Mouse (Mus musculus): Measurements from ENCODE around the gene Cd36. TPM values are rescaled to one million over a fixed set of nuclear protein-coding genes. Genes with fewer than 3 reads are reported as not detected.
A peak's percentile ranks its signal among the peaks of the same experiment; 100 is the strongest.

Cd36 gene
- 0.02 and 0.05 TPM in 2 replicates for polyA plus RNA-seq (2012)

- no peak for TF ChIP-seq GATA1 (IDR thresholded peaks at IDR 0.05; ENCODE audit: low read length)
These were observed at the start of gene Cd36 for GRCm38 (mm10) chr5:17888598-17888997. Gene Cd36, minus strand, starts transcription at chr5:17888801.

- TF ChIP-seq GATA1 (IDR thresholded peaks at IDR 0.05; ENCODE audit: low read length), result no peak
These were observed 45.9 kb upstream of the Cd36 start for GRCm38 (mm10) chr5:17934501-17934900.

DNA sequence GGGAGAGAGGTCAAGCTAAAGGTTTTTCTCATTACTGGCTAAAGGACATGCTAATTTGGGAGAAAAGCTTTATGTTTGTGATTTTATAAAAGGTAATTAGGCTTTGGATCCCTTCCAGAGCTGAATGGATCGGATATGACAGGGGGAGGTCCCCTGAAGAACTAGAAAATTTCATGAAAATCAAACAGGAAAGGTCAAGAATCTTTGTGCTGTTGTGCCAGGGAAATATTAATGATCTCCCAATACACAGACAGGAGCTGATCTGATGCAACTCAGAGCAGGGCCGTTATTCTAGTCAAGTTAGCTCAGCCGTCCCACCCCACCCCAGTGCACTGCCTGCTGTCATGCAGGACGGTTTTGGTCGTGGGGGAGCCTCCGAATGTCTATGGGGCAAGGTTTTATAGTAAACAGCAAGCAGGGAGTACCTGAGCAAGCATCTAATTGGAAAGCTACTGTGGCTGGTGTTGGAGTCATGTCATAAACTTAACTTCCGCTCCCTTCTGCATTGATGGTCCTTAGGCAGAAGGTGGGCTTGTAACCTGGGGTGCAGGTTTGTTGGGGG, 40.5 kb upstream of the Cd36 start:
- TF ChIP-seq GATA1 (IDR thresholded peaks at IDR 0.05; ENCODE audit: low read length), result no peak

DNA sequence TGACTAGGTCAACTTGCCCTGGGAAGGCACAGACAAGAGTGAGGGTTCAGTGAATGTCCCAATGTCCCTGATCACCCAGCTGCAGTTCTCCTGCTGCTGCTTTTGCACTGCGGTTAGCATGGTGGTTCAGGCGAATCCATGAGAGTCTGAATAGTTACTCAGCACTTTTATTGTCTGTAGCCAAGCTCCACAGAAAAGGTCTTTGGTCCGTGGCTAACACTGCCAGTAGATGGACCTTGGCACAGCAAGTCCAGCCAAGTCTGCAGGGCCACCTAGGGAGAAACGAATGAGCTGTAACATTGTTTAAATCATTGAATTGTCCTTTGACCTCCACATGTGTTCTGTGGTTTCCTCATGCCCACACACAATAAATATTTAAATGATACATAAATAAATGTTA, 39.9 kb upstream of the Cd36 start:
- TF ChIP-seq GATA1 (IDR thresholded peaks at IDR 0.05; ENCODE audit: low read length), result no peak

DNA sequence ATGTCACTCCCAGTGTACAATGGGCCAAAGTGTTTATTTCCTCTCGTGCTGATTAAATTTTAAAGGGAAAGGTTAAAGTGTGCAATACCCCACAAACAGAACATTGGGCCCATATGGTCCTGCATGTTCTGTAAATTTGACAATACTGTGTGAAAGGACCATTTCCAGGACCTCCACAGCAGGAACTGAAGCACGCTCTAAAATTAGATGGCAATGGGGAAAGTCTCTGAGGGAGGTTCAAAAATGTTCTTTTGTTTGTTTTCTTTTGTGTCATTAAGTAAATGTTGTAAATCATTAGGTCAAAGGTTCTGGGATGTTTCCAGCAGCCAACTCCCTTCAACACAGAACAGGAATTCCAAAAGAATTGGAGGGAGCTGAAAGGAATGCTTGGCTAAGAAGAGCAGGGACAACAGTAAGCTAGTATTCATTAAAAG, 35.5 kb upstream of the Cd36 start:
- TF ChIP-seq GATA1 (IDR thresholded peaks at IDR 0.05; ENCODE audit: low read length), result no peak

- no peak for TF ChIP-seq GATA1 (IDR thresholded peaks at IDR 0.05; ENCODE audit: low read length)
These were observed 35.0 kb upstream of the Cd36 start for GRCm38 (mm10) chr5:17923648-17924047.

DNA sequence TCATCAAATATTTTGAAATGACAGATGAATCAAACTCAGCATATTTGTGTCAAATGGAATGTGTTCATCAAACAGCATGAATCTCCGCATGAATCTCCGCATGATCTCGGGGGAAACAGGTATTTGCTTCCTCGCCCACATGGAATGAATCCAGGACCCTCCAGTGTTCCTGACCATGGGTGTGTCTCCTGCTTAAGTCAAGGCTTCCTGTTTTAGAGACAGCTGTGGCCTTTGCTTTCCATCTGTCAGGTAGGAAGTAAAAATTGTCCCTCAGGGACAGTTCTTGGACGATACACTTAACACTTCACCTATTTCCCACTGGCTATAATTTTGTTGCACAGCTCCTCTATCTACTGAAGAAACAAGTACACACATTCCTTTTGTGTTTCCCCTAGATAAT, 30.4 kb upstream of the Cd36 start:
- no peak for TF ChIP-seq GATA1 (IDR thresholded peaks at IDR 0.05; ENCODE audit: low read length)

GRCm38 (mm10) chr5:17904766-17905165, 16.2 kb upstream of the Cd36 start:
- TF ChIP-seq GATA1 (IDR thresholded peaks at IDR 0.05; ENCODE audit: low read length), result no peak

- no peak for TF ChIP-seq GATA1 (IDR thresholded peaks at IDR 0.05; ENCODE audit: low read length)
These were observed 10.3 kb upstream of the Cd36 start for GRCm38 (mm10) chr5:17898948-17899347.

DNA sequence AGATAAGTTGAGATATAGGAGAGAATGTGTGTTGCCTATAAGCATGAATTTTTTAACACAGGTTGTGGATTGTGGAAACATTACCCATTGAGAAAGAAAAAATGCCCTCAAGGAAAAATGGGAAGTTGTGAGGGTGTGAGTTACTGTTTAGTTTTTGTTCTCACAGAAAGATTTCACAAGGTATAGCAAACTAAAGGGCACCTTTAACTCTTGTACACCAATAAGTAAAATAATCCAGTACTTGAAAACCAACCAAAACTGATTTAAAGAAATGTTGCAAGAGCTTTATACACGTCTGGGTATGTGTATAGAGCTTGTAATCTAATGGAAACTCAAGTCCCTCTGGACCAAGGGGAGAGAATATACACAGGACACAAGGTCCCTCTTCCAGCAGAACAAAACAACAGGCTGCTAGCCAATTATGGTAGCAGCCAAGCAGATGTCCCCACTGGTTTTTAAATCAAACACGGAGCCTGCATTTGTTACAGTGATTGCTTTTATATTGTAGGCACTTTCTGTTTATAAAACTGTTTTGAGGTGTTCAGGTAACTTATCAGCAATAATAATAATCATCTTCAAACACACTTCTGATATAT, 5.1 kb upstream of the Cd36 start:
- TF ChIP-seq GATA1 (IDR thresholded peaks at IDR 0.05; ENCODE audit: low read length), result no peak

GRCm38 (mm10) chr5:17889291-17889690, 690 bp upstream of the Cd36 start:
- no peak for TF ChIP-seq GATA1 (IDR thresholded peaks at IDR 0.05; ENCODE audit: low read length)

GRCm38 (mm10) chr5:17886377-17886776, 2.2 kb downstream of the Cd36 start:
- TF ChIP-seq GATA1 (IDR thresholded peaks at IDR 0.05; ENCODE audit: low read length), result no peak

- TF ChIP-seq GATA1 (IDR thresholded peaks at IDR 0.05; ENCODE audit: low read length), result no peak
These were observed 5.2 kb downstream of the Cd36 start for GRCm38 (mm10) chr5:17883357-17883875.

- no peak for TF ChIP-seq GATA1 (IDR thresholded peaks at IDR 0.05; ENCODE audit: low read length)
These were observed 7.1 kb downstream of the Cd36 start for GRCm38 (mm10) chr5:17881542-17881896.

DNA sequence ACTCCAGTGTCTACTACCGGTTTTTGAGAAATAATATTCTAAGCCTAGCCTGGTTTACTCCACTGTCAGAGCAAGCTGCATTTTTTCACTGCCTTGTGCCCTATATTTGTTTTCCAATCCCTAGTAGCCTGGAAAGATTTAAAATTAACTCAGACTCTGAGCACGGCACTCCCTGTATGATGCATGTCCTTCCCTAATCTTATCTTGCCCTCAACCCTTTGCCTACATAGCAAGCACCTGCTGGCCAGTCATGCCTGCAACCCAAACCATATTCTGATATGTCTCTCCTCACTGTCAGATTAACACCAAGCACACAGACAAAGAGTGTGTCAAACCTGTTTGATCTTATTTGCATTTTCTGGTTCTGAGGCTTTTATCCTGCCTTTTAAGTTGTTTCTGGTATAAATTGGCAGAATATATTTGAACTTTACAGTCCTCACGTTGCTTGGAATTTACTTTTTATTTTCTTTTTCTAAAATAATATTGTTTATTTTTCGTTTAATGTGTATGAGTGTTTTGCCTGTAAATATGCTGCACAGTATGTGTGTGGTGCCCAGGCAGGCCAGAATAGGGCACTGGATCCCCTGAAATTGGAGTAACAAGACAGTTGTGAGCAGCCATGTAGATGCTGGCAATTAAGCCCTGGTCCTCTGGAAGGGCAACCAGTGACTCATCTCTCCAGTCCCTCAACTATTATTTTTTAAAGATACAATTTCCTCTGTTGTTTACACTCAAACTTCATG, 7.6 kb downstream of the Cd36 start:
- peak; percentile 33 for TF ChIP-seq GATA1 (IDR thresholded peaks at IDR 0.05; ENCODE audit: low read length)

DNA sequence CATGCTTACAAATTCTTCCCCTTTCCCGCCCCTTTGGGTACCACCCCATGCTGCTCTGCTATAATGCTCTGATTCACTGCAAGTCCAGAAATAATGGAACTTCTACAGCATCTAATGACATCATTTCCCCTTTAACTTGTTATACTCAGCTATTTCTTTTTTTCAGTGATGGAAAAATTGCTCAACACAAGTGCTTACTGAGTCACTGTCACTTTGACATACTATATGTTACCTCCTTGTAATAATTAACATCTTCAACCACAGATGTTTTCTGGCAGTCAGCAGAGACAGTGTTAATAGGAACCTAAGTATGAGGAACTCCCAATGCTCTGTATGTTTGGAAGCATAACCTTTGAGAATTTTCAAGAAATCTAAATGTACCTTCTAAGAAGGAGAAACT, 8.7 kb downstream of the Cd36 start:
- no peak for TF ChIP-seq GATA1 (IDR thresholded peaks at IDR 0.05; ENCODE audit: low read length)

DNA sequence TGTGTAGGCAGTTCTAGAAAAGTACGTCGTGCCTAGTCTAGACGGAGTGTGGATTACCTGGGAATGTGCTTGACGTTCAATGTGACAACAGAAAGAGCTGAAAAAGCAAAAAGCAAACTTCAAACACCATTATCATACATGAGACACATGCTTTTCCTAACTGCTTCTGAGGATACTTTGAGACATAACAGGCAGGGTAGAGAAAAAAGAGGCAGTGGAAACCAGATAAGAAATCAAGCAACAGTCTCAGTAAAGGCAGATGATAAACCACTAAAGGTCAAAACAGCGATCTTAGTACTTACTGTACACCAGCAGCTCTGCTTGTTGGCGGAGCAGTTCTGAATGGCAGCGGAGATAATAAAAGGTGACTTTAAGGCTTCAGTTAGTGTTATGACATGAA, 11.6 kb downstream of the Cd36 start:
- TF ChIP-seq GATA1 (IDR thresholded peaks at IDR 0.05; ENCODE audit: low read length), result peak; percentile 4
